Mouse (Mus musculus) erythroblast, embryonic 14.5 days (primary cell): Measurements from ENCODE around the gene Als2. TPM values are rescaled to one million over a fixed set of nuclear protein-coding genes. Genes with fewer than 3 reads are reported as not detected.

Experiments
- H3K27me3 ChIP-seq: 2 replicates; pipeline ENCODE4 v1.6.1; 2012; ENCODE audit warnings: inconsistent platforms; ENCODE audit not compliant: control insufficient read depth
- H3K36me3 ChIP-seq: 2 replicates; pipeline ENCODE4 v1.6.1; 2012; ENCODE audit warnings: mild to moderate bottlenecking, inconsistent platforms; ENCODE audit not compliant: control insufficient read depth
- H3K4me1 ChIP-seq: 2 replicates; pipeline ENCODE4 v1.6.1; 2012; ENCODE audit warnings: inconsistent platforms; ENCODE audit not compliant: control insufficient read depth
- H3K4me3 ChIP-seq: replicated peaks from 2 replicates; pipeline ENCODE3; 2012; ENCODE audit warnings: moderate library complexity, mild to moderate bottlenecking, inconsistent platforms
- H3K9me3 ChIP-seq: 2 replicates; pipeline ENCODE4 v1.6.1; 2012; ENCODE audit warnings: low read length, inconsistent platforms, mixed read lengths; ENCODE audit not compliant: control insufficient read depth
- GATA1 ChIP-seq: IDR thresholded peaks from 2 replicates; pipeline ENCODE4 v1.6.1; 2012; ENCODE audit warnings: low read length, inconsistent platforms, mixed read lengths
- TAL1 ChIP-seq: IDR thresholded peaks from 3 replicates; pipeline ENCODE4 v1.6.1; 2012; ENCODE audit warnings: low read length, inconsistent platforms, mixed read lengths
- polyA plus RNA-seq: library from polyadenylated mRNA; stranded (reverse); fragments of >175 nt; gene quantifications from 2 replicates; pipeline ENCODE4 v1.2.3, GENCODE M21; 2012

Als2 gene
- polyA plus RNA-seq, 1 experiment, result 0.07 TPM

DNA sequence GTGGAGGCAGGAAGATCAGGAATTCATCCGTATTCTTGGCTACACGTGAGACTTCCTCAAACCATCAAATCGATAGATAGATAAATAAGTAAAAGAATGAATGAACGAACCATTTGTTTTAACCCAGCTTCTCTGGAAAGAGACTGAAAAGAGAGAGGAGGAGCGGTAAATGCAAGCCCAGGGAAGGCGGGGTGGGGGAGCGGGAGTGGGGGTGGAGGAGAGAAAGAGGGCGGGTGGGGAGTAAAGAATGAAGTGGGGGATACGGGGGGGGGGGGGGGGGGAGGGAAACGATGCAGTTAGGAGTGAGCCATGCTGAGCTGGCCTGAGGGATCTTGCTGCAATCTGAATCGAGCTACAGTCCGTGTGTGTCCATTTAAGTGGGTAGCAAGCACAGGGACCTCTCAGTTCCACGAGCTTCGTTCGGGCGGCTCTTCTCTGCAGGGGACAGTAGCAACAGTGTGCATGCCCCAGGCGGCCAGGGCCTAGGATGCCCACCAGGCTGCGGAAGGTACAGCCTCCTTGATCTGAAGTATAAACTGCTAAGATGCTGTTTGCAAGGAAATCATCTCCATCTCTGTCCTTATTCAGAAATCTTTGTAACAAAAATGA lies 16.4 kb upstream of the Als2 start:
- H3K4me1 ChIP-seq, result no peaks in the 10 kb centered on the region
- H3K9me3 ChIP-seq, result no peaks in the 10 kb centered on the region
- peaks cover 26% of the 10 kb centered on the region for H3K27me3 ChIP-seq
- H3K36me3 ChIP-seq, result no peaks in the 10 kb centered on the region
- no peak overlapping the region for H3K4me3 ChIP-seq
- no peak for TF ChIP-seq GATA1
- TF ChIP-seq TAL1, result no peak

DNA sequence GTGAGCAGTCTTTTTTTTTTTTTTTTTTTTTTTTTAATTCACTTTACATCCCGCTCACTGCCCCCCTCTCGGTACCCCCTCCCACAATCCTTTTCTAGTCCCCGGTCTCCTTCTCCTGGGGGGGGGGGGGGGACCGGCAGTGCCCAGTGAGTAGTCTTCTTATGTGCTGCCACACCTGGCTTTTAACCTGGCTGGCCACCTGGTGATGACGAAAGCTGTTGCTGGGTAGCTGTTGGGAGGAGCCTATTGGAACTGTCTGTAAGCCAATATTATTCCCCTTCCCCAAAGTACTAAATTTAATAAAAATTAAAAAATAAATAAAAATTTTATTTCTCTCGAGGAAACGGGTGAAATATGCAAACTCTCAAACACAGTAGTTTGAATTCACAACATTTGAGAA lies 15.7 kb upstream of the Als2 start:
- no peak for TF ChIP-seq TAL1
- TF ChIP-seq GATA1, result no peak
- no peaks in the 10 kb centered on the region for H3K36me3 ChIP-seq
- peaks cover 24% of the 10 kb centered on the region for H3K27me3 ChIP-seq
- no peaks in the 10 kb centered on the region for H3K4me1 ChIP-seq
- no peaks in the 10 kb centered on the region for H3K9me3 ChIP-seq
- H3K4me3 ChIP-seq, result no peak overlapping the region

DNA sequence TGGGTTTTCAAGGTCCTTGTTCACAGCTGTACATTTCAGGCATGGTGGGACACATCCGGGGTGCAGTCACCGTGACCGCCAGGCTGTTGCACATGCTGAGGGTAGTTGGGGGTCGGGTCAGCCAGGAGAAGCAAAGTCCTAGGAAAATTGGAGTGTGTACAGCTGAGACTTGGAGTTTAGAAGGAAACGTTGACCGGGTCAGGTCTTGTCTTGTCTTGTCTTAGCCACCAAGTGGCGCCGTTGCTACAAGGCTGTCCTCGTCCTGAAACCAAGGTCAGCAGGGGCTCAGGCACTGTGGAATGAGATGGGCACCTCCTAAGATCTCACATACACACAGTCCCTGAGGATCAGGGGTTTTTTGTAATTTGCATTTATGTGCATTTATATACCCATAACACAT lies 10.6 kb upstream of the Als2 start:
- no peak for TF ChIP-seq GATA1
- no peak for TF ChIP-seq TAL1
- Histone ChIP-seq H3K9me3 (no peaks in the 10 kb centered on the region), H3K4me1 (no peaks in the 10 kb centered on the region), H3K4me3 (no peak overlapping the region), H3K27me3 (peaks cover 3% of the 10 kb centered on the region; the same call in 1 of the 2 replicates), H3K36me3 (no peaks in the 10 kb centered on the region)

DNA sequence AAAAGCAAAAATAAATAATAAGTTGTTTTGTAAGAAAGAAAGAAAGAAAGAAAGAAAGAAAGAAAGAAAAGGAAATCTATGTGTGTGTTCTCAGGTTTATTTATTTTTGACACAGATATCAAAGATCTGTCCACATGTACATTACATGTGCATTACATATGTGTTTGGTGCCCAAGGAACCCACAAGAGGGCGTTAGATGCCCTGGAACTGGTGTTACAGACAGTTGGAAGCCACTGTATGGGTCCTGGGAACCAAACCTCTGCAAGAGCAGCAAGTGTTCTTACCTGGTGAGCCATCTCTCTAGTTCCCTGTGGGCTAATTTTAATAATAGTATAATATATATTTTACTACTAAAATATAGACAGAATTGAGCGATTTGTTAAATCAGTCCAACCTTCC lies 6.7 kb upstream of the Als2 start:
- Histone ChIP-seq H3K27me3 (no peaks in the 10 kb centered on the region), H3K9me3 (no peaks in the 10 kb centered on the region), H3K36me3 (no peaks in the 10 kb centered on the region), H3K4me1 (peaks cover 9% of the 10 kb centered on the region), H3K4me3 (no peak overlapping the region)
- TF ChIP-seq TAL1 (no peak), GATA1 (no peak)

DNA sequence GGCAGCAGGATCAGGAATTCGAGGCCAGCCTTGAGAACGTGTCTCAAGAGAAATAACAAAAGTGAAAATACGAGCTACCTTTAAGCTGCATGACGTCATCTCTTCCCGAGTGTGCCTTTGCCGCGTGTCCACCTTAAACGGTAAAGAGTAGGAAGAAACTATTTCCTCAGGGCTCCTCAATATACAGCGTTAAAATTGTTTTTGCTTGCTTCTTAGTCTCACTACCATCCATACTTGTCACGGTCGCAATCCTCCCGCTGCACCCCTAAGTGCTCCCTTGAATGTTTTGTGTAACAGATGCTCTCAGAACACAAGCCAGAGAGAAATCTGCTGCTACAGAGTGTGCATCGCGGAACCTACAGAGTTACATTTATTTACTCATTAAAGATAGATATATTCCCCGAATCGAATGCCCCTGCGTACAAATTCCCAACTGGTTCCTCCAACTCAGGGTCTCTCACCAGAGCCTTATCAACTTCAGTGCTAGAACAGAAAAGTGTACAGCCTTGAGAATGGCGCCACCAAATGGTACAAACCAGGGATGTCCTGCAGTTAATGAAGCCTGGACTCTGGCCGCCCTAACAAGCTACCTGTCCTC lies 682 bp upstream of the Als2 start:
- no peak for TF ChIP-seq GATA1
- H3K36me3 ChIP-seq, result no peaks in the 10 kb centered on the region; the same call in 1 of the 2 replicates
- peaks cover 39% of the 10 kb centered on the region for H3K4me1 ChIP-seq
- peak overlapping the region; percentile 92 for H3K4me3 ChIP-seq
- H3K9me3 ChIP-seq, result no peaks in the 10 kb centered on the region
- H3K27me3 ChIP-seq, result no peaks in the 10 kb centered on the region

DNA sequence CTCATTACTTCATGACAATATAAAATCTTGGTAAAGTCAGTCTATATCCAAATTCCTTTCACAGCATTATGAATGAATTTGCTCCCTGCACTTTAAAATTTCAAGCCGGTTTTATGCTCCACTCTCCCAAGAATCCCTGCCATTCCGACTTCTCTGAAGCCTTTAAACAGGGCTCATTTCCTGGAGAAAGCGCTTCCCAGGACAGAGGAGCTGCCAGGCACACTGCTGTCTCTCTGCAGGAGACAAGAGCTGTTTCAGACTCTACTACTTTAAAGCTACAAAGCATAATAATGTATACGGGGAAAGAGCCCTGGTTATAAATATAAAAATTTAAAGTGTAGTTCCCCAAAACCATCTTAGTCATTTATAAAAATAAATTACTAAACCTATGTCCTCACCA lies 7.8 kb downstream of the Als2 start:
- H3K36me3 ChIP-seq, result peaks cover 10% of the 10 kb centered on the region
- no peaks in the 10 kb centered on the region for H3K27me3 ChIP-seq
- H3K4me1 ChIP-seq, result peaks cover 2% of the 10 kb centered on the region; the same call in 1 of the 2 replicates
- TF ChIP-seq TAL1 (no peak), GATA1 (no peak)
- H3K4me3 ChIP-seq, result no peak overlapping the region
- H3K9me3 ChIP-seq, result no peaks in the 10 kb centered on the region

DNA sequence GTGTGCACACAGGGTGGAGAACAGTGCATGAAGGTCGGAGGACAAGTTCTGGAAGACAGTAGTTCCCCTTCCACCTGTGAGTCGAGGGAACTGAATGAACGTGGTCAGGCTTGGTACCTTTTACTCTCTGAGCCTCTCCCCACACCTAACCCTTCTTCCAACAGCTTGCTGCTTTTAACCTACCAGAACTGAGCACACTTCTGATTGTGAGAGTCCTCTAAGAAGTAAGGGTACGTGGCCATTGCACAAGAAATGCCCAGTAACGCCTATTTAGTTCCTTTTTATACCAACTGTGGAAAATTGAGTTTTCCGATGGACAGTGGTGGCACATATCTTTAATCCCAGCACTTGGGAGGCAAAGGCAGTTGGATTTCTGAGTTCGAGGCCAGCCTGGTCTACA lies 8.5 kb downstream of the Als2 start:
- peaks cover 2% of the 10 kb centered on the region; the same call in 1 of the 2 replicates for H3K4me1 ChIP-seq
- H3K27me3 ChIP-seq, result no peaks in the 10 kb centered on the region
- no peak overlapping the region for H3K4me3 ChIP-seq
- peaks cover 11% of the 10 kb centered on the region for H3K36me3 ChIP-seq
- H3K9me3 ChIP-seq, result no peaks in the 10 kb centered on the region
- TF ChIP-seq GATA1 (no peak), TAL1 (no peak)

DNA sequence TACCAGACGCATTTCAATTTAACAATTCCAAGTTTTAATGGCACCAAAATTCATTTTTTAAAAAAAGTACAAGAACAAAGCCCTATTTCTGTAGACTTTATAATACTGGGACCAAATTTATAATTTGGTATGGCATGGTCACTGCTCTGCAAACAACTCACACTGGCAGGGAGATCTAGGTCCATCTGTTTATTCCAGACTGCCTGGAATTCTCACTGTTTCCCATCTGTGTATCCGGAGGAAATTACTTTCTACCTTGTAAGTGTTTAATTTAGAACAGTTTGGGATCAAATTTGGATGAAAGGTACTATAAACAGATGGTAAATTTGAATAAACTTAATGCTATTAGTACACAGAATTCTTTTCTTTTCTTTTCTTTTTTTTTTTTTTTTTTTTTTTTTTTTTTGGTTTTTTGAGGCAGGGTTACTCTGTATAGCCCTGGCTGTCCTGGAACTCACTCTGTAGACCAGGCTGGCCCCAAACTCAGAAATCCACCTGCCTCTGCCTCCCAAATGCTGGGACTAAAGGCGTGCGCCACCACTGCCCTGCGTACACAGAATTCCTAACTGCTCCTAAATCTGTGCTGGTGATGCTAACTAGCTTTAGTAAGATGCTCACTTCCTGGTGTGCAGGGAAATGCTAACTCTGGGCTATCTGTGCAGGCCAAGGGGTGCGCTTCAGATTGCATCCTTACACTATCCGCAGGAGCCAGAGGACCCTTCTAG lies 14.8 kb downstream of the Als2 start:
- TF ChIP-seq TAL1 (no peak), GATA1 (no peak)
- Histone ChIP-seq H3K4me3 (no peak overlapping the region), H3K36me3 (peaks cover 14% of the 10 kb centered on the region), H3K9me3 (no peaks in the 10 kb centered on the region), H3K4me1 (0 out of 2 replicates have a peak, but pooled peaks cover 2% of the 10 kb centered on the region), H3K27me3 (no peaks in the 10 kb centered on the region)

DNA sequence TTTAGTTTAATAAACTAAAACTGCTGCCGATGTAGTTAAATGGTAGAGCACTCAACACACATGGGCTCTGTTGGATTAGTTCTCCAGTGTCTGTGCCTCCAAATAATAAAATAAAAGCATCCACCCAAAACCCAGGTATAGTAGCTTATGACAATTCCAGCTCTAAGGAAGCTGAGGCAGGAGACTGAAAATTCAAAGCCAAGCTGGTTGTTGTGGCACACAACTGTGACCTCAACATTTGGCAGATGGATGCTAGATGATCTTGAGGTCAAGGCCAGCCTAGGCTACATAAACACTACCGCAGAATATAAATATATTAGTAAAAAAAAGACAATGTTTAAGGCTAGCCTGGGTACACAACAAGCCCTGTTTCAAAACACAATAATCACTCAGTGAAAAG lies 15.4 kb downstream of the Als2 start:
- TF ChIP-seq GATA1 (no peak), TAL1 (no peak)
- no peaks in the 10 kb centered on the region for H3K27me3 ChIP-seq
- 0 out of 2 replicates have a peak, but pooled peaks cover 2% of the 10 kb centered on the region for H3K4me1 ChIP-seq
- no peak overlapping the region for H3K4me3 ChIP-seq
- peaks cover 17% of the 10 kb centered on the region for H3K36me3 ChIP-seq
- H3K9me3 ChIP-seq, result no peaks in the 10 kb centered on the region
